Mouse (Mus musculus) liver, adult (tissue): ENCODE data around the gene Ctsf.

Experiments used
- GATA4 ChIP-seq: IDR thresholded peaks from 2 replicates; pipeline ENCODE4 v1.6.1; 2014; ENCODE audit warnings: mild to moderate bottlenecking, low read length; ENCODE audit not compliant: insufficient replicate concordance

Ctsf gene

DNA sequence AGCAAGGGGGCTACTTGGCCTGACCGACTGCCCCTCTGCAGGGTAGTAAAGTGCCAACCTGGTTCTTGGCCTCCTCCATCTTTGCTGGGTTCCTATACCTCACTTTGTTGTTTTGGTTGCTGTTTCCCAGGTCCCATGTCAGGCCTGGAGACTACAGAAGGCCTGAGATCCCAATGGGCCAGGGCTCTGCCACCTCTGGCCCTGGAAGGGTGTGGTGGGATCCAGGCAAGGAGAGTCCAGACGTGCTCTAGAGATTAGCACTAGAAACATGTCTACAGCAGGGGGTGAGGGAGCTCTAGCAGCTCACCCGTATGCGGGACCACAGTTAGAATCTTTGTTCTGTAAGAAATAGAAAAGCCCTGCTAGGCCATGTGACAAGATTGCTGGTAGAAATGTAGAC, 29.0 kb downstream of the Ctsf start:
- no peak for TF ChIP-seq GATA4

DNA sequence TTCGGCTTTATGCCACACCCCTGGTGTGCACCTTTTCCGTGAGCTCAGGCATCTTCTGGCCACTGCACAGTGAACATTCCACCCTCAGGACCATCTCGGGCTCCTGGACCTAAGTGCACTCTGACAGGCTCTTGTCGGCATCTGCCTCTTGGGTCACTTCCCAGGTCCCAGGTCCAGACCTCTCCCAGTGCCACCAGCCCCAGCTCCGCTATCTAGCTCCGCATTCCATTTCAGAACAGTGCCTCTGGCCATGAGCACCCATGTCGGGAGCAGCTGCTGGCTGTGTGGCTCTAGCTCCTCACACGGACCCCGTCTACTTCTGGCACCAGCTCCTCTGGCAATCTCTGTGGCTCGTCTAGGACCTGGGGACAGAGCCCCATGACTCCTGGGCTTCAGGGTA, 34.9 kb downstream of the Ctsf start:
- TF ChIP-seq GATA4 = no peak

DNA sequence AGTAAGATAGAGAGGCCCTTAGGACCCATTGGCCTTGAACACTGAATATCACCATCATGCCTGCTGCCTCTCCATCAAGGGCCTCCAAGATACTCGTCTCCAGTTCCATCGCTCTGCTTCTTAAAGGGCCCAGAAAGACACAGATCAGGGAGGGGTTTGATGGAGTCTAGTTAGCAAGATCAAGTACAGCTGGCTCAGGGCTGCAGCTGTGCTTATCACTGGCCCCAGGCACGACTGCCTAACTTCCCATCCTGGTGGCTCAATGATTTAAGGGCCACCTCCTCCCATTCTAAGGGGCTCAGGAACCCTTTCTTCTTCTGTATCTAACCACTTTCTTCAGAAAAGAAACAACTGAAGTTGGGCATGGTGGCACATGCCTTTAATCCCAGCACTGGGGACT, 36.9 kb downstream of the Ctsf start:
- TF ChIP-seq GATA4 = no peak

DNA sequence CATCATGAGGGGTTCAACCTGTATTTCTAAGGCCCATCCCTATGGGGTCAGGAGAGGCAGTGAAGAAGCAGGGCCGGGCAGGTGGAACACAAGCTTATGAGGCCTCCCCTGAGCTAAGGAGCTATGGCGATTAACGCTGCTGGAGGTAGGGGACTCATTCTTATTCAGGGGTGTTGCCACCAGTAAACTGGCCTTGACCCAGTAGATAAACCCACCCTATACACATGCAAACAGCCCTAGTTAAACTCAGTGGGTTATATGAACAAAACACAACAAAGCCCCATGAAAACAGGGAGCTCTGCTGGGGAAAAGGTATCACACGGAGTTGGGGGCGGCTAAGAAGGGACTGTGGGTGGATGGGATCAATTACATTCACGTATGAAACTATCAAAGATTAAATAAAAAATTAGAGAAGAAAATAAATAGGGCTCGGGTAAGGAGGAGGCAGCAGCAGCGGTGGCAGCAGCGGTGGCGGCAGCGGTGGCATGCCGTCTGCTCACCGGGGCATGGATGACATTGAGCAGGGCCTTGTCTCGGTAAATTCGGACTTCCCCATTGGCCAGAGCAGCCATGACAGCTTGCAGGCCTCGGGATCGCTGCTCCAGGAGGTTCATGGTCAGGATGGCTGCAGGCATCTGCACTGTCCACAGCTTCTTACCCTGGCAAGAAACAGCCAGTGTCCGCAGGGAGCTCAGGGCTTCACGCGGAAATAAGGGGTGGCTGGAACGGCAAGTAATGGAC, 42.0 kb downstream of the Ctsf start:
- TF ChIP-seq GATA4 = no peak

DNA sequence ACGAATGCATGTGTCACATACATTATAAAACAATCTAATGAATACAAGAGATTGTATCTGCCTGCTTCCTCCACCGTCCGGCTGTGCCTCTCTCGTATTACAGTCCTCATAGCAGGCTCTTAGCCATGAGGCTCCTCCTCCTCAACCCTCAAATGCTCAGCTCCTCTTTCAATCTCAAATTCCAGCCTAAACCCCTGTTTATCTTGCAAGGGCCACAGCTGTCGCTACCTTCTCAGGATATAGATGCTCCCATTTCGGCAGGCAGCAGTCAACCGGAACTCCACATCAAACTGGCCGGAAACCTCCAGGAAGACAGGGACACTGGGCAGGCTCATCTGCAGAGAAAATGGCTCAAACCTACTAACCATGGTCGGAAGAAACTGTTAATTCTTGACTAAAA, 44.0 kb downstream of the Ctsf start:
- TF ChIP-seq GATA4 = no peak

DNA sequence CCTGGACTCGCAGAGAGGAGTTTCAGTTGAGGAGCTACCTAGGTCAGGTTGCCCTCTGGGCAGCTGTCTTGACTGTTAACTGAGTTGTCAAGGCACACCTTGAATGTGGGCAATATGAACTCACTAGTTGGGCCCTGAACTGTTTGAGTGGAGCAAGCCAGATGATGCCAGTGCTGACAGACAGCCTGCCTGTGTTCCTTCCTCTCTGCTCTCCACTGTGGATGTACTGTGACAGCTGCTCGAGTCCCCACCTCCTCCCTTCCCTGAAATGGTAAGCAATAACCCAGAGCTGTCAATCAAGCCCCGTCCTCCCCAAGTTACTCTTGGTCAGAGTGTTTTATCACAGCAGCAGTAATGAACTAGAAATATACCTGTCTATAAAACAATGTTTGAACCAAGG, 45.0 kb downstream of the Ctsf start:
- TF ChIP-seq GATA4 = no peak

DNA sequence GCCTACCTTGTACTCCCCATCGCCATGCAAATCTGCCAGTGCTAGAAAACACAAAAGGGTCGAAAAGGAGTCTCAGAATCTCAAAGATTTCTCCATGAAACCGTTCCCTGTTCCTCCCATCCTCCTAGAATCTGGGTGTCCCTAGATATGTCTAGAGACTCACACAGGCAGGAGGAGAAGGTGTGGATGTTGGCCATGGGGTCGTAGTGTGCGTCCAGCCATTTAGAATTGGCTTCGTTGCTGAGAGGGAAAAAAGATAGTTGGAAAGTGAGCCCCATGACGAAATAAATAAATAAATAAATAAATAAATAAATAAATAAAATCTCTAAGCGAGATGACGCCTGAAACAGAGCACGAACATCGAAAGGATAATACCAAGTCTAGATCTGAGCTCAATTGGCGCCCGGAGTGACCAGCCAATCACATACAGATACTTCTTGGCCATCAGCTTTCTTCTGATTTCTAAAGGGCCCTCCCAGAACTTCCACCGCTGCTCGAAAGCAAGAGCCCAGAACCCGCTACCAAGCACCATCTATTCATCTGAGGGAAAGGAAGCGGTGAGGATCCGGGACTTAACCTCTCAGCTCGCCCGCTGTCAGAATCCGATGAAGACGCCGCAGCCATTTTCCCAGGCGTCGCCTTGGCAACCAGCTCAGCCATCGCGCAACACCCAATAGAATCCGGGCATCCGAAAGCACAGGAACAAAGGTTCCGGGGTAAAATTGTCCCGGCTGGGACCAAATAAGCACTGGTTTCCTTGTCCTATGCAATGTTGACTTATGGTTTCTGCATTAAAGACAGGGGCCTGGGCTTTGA, 51.3 kb downstream of the Ctsf start, which contains the start of gene Bbs1:
Gene Bbs1 (minus strand): TSS at position 650 of the 816 bp plus-strand sequence.
- no peak for TF ChIP-seq GATA4

DNA sequence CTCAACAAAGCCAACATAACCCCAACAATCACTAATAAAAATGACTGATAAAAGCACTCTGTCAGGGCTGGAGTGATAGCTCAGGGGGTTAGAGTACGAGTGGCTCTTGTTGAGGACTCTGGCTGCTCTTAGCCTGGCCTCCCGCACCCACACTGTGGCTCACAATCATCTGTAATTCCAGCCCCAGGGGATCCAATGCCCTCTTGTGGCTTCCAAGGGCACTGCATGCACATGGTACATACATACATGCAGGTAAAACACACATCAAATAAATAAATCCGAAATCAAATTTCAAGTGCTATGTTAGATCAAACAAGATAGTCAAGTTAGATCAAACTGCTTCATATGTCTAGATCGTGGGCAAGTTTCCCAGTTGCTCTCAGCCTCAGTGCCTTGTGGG, 53.2 kb downstream of the Ctsf start:
- no peak for TF ChIP-seq GATA4

DNA sequence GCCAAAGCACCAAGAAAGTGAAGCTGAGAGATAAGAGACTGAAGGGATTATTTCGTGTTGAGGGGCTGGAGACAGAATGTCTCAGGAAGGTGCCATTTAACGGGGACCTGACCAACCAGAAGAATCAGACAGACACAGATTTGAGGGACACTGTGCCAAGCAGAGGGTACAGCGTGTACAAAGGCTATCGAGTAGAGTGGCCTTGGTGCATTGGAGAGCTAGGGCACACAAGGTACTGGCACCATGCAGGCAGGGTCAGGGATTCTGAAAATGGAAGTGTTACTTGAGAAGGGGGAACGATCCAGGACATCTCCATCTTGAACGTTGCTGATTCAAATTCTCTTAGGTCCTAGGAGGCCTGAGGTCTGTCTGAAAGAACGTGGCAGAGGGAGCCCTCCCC, 54.4 kb downstream of the Ctsf start:
- no peak for TF ChIP-seq GATA4
